Mouse (Mus musculus): Measurements from ENCODE around the gene Prima1.

The Prima1 gene

GRCm38 (mm10) chr12:103223671-103224070 lies 18.3 kb downstream of the Prima1 start:
- no peak for DNase-seq (ENCODE audit: low spot score)

GRCm38 (mm10) chr12:103215877-103216610 lies 25.9 kb downstream of the Prima1 start:
- DNase-seq (ENCODE audit: low spot score): no peak

GRCm38 (mm10) chr12:103214797-103215196 lies 27.2 kb downstream of the Prima1 start:
- no peak for DNase-seq (ENCODE audit: low spot score)

GRCm38 (mm10) chr12:103214270-103214669 lies 27.7 kb downstream of the Prima1 start:
- DNase-seq (ENCODE audit: low spot score): peak; percentile 22

GRCm38 (mm10) chr12:103213591-103213990 lies 28.4 kb downstream of the Prima1 start:
- DNase-seq (ENCODE audit: low spot score): no peak

- DNase-seq (ENCODE audit: low spot score): peak; percentile 63
These were observed 30.9 kb downstream of the Prima1 start for GRCm38 (mm10) chr12:103211078-103211477.

GRCm38 (mm10) chr12:103209581-103209980 lies 32.4 kb downstream of the Prima1 start:
- no peak for DNase-seq (ENCODE audit: low spot score)

GRCm38 (mm10) chr12:103205561-103205960 lies 36.4 kb downstream of the Prima1 start:
- peak; percentile 54 for DNase-seq (ENCODE audit: low spot score)

- DNase-seq (ENCODE audit: low spot score): peak; percentile 49
These were observed 39.1 kb downstream of the Prima1 start for GRCm38 (mm10) chr12:103202592-103203544.

GRCm38 (mm10) chr12:103192996-103193395 lies 49.0 kb downstream of the Prima1 start:
- no peak for DNase-seq (ENCODE audit: low spot score)

- peak; percentile 78 for DNase-seq (ENCODE audit: low spot score)
These were observed 52.2 kb downstream of the Prima1 start for GRCm38 (mm10) chr12:103189771-103190170.

- no peak for DNase-seq (ENCODE audit: low spot score)
These were observed 53.7 kb downstream of the Prima1 start for GRCm38 (mm10) chr12:103188223-103188622.

GRCm38 (mm10) chr12:103187020-103187419 lies 54.9 kb downstream of the Prima1 start:
- DNase-seq (ENCODE audit: low spot score): no peak

GRCm38 (mm10) chr12:103183057-103183456 lies 58.9 kb downstream of the Prima1 start:
- no peak for DNase-seq (ENCODE audit: low spot score)

GRCm38 (mm10) chr12:103168892-103169291 lies 73.1 kb downstream of the Prima1 start:
- no peak for DNase-seq (ENCODE audit: low spot score)

- no peak for DNase-seq (ENCODE audit: low spot score)
These were observed 77.6 kb downstream of the Prima1 start for GRCm38 (mm10) chr12:103164101-103165030.

- no peak for DNase-seq (ENCODE audit: low spot score)
These were observed 78.4 kb downstream of the Prima1 start for GRCm38 (mm10) chr12:103163596-103163995.

- DNase-seq (ENCODE audit: low spot score): no peak
These were observed 81.2 kb downstream of the Prima1 start for GRCm38 (mm10) chr12:103160721-103161120.

- no peak for DNase-seq (ENCODE audit: low spot score)
These were observed 82.9 kb downstream of the Prima1 start for GRCm38 (mm10) chr12:103159016-103159415.

- DNase-seq (ENCODE audit: low spot score): no peak
These were observed 84.6 kb downstream of the Prima1 start for GRCm38 (mm10) chr12:103157129-103157910.

- DNase-seq (ENCODE audit: low spot score): no peak
These were observed 86.5 kb downstream of the Prima1 start for GRCm38 (mm10) chr12:103155406-103155805.
